Mouse (Mus musculus) heart, embryonic 11.5 days (tissue): ENCODE results near the gene Gp6. TPM values are rescaled to one million over a fixed set of nuclear protein-coding genes. Genes with fewer than 3 reads are reported as not detected.

ENCODE experiments used
- microRNA-seq: library from miRNA; unstranded; fragments of <30 nt; microRNA quantifications from one replicate; pipeline ENCODE4, GENCODE M21; 2016; ENCODE audit warnings: borderline number of aligned reads
- polyA plus RNA-seq: library from polyadenylated mRNA; unstranded; fragments of >200 nt; fragmentation: Nextera tagmentation; extraction: Ambion mirVana; gene quantifications from 2 replicates; pipeline ENCODE4 v1.2.1, GENCODE M21; 2014

Gene Gp6
- polyA plus RNA-seq, 1 experiment from 2014 or later: 0.94 TPM

Small RNA genes within 50 kb of the gene (microRNA-seq; reads per million reads assigned to microRNA genes)
- gene Gm24605 (not detected), gene Gm24752 (not detected), gene Gm25349 (not detected)

Other genes with a start within 250 kb of the Gp6 start
- gene Leng9, start 247.4 kb downstream of the Gp6 start, polyA plus RNA-seq: 1.4 TPM in 2 replicates
- gene Cdc42ep5, start 232.9 kb downstream of the Gp6 start, polyA plus RNA-seq: 27.9 and 32.1 TPM in 2 replicates
- not detected in 2 replicates for gene Lilra5, start 160.0 kb downstream of the Gp6 start, polyA plus RNA-seq
- not detected in 2 replicates for gene Ncr1, start 60.0 kb downstream of the Gp6 start, polyA plus RNA-seq
- 28.0 and 31.0 TPM in 2 replicates for gene Rdh13, start 47.9 kb upstream of the Gp6 start, polyA plus RNA-seq
- 2.8 and 4.6 TPM in 2 replicates for gene Eps8l1, start 62.9 kb upstream of the Gp6 start, polyA plus RNA-seq
- gene Ppp1r12c, start 103.9 kb upstream of the Gp6 start, polyA plus RNA-seq: 32.9 and 33.4 TPM in 2 replicates
- gene Tnnt1, start 118.6 kb upstream of the Gp6 start, polyA plus RNA-seq: 260 and 262 TPM in 2 replicates
- gene Tnni3, start 126.5 kb upstream of the Gp6 start, polyA plus RNA-seq: 1,570 and 1,662 TPM in 2 replicates
- 0.19 and 0.44 TPM in 2 replicates for gene Dnaaf3, start 134.7 kb upstream of the Gp6 start, polyA plus RNA-seq
- gene Syt5, start 149.8 kb upstream of the Gp6 start, polyA plus RNA-seq: 0.77 and 1.3 TPM in 2 replicates
- not detected in 2 replicates for gene Ptprh, start 206.3 kb upstream of the Gp6 start, polyA plus RNA-seq
- 3.8 and 4.6 TPM in 2 replicates for gene Tmem86b, start 233.7 kb upstream of the Gp6 start, polyA plus RNA-seq